Mouse (Mus musculus) induced T-regulatory cell, adult 2 months (primary cell): ENCODE measurements around the gene Tcf3.

Experiments
- DNase-seq: peaks from one replicate; pipeline ENCODE4 v3.0.0-alpha.2; 2012; ENCODE audit warnings: low read depth

Gene Tcf3

DNA sequence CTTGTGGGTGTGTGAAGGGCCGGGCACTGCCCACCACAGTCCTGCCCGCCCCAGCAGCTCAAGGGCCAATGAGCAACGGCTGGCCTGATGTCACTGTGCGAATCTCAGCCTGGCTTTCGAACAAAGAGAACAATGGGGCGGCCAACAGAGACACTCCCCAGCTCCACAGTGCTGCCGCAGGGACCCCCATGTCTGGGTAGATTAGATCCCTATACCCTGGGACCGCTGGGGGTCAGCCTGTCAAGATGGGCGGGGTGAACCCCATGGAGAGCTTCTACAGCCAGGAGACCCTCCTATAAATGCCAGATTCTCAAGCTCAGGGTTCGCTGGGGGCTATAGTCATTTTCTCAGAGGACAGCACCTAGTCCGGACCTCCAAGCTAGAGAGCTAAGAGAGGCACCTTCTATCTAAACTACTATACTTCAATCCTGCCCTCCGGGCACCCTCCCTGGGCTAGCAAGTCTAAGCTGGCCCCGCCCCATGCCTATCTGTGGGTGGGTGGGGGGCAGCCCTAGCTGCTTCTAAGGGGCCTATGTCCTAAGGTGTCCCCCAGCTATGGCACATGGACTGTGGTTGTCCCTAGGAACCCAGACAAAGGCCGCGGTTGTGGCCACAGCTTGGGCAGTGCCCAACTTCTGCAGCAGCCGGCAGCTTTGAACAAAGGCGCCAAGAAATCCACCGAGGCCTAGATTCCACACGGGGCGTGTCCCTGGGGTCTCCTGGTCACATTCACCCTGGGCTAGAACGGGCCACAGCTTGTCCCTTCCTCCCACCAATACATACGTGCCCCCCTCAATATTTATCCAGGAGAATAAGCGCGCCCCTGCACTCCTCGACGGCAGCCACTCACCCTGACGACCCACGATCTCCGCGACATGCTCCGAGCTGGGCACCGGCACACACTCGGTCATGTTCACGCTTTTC, 47.4 kb downstream of the Tcf3 start:
- no peak for DNase-seq

GRCm38 (mm10) chr10:80385310-80385709, 48.1 kb downstream of the Tcf3 start:
- DNase-seq: no peak

DNA sequence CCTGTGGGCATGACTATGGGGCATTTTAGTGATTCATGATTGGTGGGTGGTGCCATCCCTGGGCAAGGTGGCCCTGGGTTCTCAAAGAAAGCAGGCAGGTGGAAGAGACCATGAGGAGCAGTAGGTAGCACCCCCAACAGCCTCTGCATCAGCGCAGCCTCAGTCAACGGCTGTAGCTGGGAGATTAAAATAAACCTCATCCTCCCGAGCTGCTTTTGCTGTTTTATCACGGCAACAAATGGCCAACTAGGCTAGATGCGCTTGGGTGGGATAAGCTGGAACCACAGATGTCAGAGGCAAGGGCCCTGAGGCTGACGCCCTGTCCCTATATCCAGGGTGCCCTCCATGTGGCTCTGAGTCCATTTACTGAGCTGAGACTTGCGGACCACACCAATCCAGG, 48.7 kb downstream of the Tcf3 start:
- DNase-seq: no peak

GRCm38 (mm10) chr10:80384115-80384639, 49.3 kb downstream of the Tcf3 start:
- DNase-seq: no peak

DNA sequence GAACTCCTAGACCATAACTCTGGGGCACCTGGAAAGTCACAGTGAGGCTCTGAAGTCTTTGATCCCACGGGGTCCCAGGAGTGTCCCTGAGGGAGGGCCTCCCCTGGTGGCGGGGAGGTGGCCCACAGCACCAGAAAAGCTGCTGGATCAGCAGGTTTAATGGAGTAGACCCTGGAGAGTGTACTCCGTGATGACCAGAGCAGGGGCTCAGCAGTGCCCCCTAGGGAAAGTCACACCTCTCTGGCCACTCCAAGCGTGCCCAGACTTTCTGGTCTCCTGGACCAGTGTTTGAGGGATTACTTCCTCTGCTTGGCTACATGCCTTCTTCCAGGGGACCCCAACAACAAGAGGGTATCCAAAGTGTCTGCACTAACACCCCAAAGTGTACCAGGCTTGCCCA, 50.0 kb downstream of the Tcf3 start:
- no peak for DNase-seq

GRCm38 (mm10) chr10:80382641-80383365, 50.6 kb downstream of the Tcf3 start:
- DNase-seq: no peak

GRCm38 (mm10) chr10:80377716-80378115, 55.7 kb downstream of the Tcf3 start:
- DNase-seq: peak; percentile 66

DNA sequence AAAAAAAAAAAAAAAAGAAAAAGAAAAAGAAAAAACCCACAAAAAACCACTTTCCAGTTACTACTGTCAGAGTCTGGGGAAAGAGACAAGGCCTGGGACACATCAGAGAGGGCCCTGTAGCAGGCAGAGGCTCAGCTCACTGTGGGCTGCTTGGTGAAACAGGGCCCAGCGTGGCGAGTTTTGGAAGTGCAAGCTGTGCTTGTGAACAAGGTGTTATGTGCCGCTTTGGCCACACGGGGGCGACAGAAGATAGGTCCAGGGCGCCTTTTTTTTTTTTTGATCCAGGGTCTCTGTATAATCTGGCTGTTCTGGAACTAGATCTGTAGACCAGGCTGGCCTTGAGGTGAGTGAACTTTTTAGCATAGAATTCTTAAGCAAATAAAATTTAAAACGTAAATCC, 57.3 kb downstream of the Tcf3 start:
- DNase-seq: peak; percentile 97

GRCm38 (mm10) chr10:80374063-80374462, 59.4 kb downstream of the Tcf3 start:
- peak; percentile 81 for DNase-seq

DNA sequence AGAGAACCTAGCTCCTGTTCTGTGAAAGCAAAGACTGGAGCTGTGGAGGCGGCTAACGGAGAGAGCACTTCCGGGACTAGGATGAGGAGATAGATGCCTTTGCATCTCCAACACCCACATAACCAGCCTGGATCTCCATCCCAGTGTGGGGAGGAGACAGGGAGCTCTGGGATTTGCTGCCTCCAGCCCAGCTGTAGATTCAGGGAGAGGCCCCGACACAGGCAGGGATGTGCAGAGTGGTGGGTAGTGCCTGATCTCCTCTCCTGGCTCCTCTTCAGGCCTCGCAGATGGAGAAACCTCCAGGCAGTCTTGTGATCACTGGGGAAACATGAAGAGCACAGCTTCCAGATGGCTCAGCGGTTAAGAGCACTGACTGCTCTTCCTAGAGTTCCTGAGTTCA, 60.7 kb downstream of the Tcf3 start:
- DNase-seq: no peak

DNA sequence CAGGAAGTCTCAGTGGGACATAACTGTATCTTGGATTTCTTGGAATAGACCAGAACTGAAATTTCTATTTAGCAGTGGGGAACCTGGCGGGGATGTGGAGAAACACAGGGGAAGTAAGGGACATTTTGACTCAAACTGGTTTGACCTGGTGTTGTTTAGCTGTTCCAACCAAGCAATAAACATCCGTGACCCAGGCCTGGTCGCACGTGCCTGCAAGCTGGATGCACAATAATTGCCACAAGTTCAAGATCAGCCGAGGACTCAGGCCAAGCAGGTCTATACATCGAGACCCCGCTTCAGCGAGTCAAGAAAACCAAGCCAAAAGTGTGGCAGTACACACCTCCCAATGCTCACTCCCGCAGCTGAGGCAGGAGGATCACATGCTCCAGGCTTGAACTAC, 61.5 kb downstream of the Tcf3 start:
- no peak for DNase-seq

- DNase-seq: peak; percentile 82
These were observed 62.0 kb downstream of the Tcf3 start for GRCm38 (mm10) chr10:80371411-80371966.

DNA sequence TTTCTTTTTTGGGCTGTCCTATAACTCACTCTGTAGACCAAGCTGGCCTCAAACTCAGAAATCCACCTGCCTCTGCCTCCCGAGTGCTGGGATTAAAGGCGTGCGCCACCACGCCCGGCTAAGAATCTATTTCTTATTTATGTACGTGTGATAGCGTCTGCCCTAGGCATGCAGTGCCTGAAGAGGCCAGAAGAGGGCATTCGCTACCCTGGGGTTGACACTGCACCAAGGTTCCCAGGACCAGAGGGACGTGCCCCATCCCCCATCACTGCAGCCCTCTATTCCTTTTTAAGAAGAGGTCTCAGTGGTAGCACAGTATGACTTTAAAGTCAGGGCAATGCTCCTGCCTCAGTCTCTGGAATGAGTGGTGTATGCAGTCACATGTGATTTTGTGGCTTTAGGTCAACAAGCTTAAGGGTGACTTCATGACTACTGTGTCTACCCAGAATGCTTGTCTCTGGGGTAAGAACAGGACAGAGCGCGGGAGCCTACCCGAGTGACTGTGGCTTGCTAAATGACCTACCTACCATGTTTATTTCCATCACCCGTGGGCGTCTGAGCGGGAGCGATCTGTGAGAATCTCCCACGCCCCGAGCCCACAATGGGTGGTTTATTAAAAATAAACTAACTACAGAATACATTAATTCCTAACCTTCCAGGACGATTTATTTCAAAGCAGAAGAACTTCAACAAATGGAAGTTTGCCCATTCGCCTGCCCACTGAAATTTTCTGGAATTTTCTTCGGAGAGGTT, 63.3 kb downstream of the Tcf3 start:
- peak; percentile 58 for DNase-seq

GRCm38 (mm10) chr10:80368392-80368791, 65.1 kb downstream of the Tcf3 start:
- DNase-seq: no peak

- peak; percentile 42 for DNase-seq
These were observed 65.5 kb downstream of the Tcf3 start for GRCm38 (mm10) chr10:80367954-80368353.

DNA sequence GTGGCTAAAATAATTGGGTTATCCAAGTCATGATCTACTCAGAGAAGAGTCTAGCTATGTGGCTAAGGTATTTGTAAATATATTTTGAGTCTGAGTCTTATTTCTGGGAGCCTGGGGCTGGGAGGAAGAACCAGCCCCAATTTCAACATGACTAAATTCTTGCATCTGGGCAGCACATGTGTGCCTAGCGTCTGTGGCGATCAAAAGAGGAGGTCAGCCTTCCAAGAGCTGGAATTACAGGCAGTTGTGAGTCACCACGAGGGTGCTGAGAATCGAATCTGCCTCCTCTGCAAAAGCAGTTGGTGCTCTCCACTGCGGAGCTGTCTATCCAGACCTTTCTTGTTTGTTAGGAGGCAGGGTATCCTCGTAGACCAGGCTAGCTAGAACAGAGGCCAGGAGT, 67.7 kb downstream of the Tcf3 start:
- DNase-seq: no peak

GRCm38 (mm10) chr10:80363734-80364133, 69.7 kb downstream of the Tcf3 start:
- DNase-seq: no peak
